Mouse (Mus musculus) limb, embryonic 11.5 days (tissue): ENCODE measurements around the gene Alad. TPM values are rescaled to one million over a fixed set of nuclear protein-coding genes. Genes with fewer than 3 reads are reported as not detected.

Experiments used
- ATAC-seq: fragments of 200-750 bp; cut with Nextera tagmentation; 2 replicates; pipeline ENCODE4 v1.8.0; 2017; ENCODE audit warnings: low read depth; ENCODE audit not compliant: insufficient number of reproducible peaks, low FRiP score, low TSS enrichment
- DNase-seq: peaks from one replicate; pipeline ENCODE4 v3.0.0-alpha.2; 2015; ENCODE audit warnings: low spot score
- H3K27ac ChIP-seq: fragments of 300-500 bp; sonication (generic); replicated peaks from 2 replicates; pipeline ENCODE4 v1.5.1; 2014; ENCODE audit warnings: low read depth, mild to moderate bottlenecking, low read length
- H3K27me3 ChIP-seq: fragments of 300-500 bp; sonication (generic); 2 replicates; pipeline ENCODE4 v1.6.1; 2014; ENCODE audit warnings: mild to moderate bottlenecking, low read length, mixed read lengths; ENCODE audit not compliant: control insufficient read depth, insufficient read depth
- H3K36me3 ChIP-seq: fragments of 300-500 bp; sonication (generic); 2 replicates; pipeline ENCODE4 v1.6.1; 2014; ENCODE audit warnings: mild to moderate bottlenecking, low read length, moderate library complexity, mixed read lengths; ENCODE audit not compliant: control insufficient read depth, insufficient read depth
- H3K4me1 ChIP-seq: fragments of 300-500 bp; sonication (generic); 2 replicates; pipeline ENCODE4 v1.6.1; 2014; ENCODE audit warnings: low read length, mixed read lengths; ENCODE audit not compliant: control insufficient read depth, insufficient read depth
- H3K4me2 ChIP-seq: fragments of 300-500 bp; sonication (generic); 2 replicates; pipeline ENCODE4 v1.6.1; 2014; ENCODE audit warnings: low read depth, mild to moderate bottlenecking, moderate library complexity; ENCODE audit not compliant: severe bottlenecking
- H3K4me3 ChIP-seq: fragments of 300-500 bp; sonication (generic); 2 replicates; pipeline ENCODE4 v1.5.1; 2014; ENCODE audit warnings: low read depth, low read length
- H3K9ac ChIP-seq: fragments of 300-500 bp; sonication (generic); 2 replicates; pipeline ENCODE4 v1.6.1; 2014; ENCODE audit warnings: mild to moderate bottlenecking, low read length
- H3K9me3 ChIP-seq: fragments of 300-500 bp; sonication (generic); 2 replicates; pipeline ENCODE4 v1.6.1; 2016; ENCODE audit warnings: low read length; ENCODE audit not compliant: control insufficient read depth
- WGBS: fragments of 180-500 bp; shearing (Covaris S2); extraction: QIAGEN DNeasy Blood & Tissue Kit; methylation state at CpG from one replicate; pipeline ENCODE4 v1.1.7; 2014; 5-methylcytosine and 5-hydroxymethylcytosine counted together
- polyA plus RNA-seq: library from polyadenylated mRNA; unstranded; fragments of >200 nt; fragmentation: Nextera tagmentation; extraction: Ambion mirVana; gene quantifications from 2 replicates; pipeline ENCODE4 v1.2.1, GENCODE M21; 2014

Alad gene
- polyA plus RNA-seq, 1 experiment from 2014 or later: 95.9 TPM

- DNase-seq (no peak), ATAC-seq (no peak)
- no peaks in the 10 kb centered on the region for H3K27me3 ChIP-seq
- H3K27ac ChIP-seq: no peak overlapping the region
- no peaks in the 10 kb centered on the region for H3K4me1 ChIP-seq
- H3K4me2 ChIP-seq: no peak overlapping the region
- no peak overlapping the region for H3K4me3 ChIP-seq
- no peaks in the 10 kb centered on the region for H3K36me3 ChIP-seq
- no peaks in the 10 kb centered on the region for H3K9me3 ChIP-seq
- H3K9ac ChIP-seq: no peak overlapping the region
- 91% methylated on average over 2 of the region's 2 CpGs for WGBS
Measured at GRCm38 (mm10) chr4:62492682-62493081, 27.0 kb downstream of the Alad start.

DNA sequence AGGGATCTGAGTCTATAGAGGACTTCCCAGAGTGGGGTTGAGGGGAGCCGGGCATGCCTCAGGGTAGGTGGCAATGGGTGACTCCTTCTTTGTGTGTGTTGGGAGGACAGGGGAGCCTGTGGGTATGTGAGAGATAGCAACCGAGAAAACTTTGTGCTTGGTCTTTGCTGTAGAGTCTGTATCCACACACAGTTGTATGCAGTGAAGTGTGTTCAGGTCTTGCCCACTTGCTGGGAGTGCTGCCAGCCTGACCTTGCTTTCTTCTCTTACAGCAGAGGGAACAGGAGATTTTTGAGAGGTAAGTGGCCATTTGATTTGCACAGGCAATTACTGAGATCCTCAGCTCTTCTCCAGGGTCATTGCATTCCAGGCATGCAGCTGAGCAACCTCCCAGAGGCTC, 31.8 kb downstream of the Alad start:
- no peaks in the 10 kb centered on the region for H3K36me3 ChIP-seq
- no peak overlapping the region for H3K27ac ChIP-seq
- DNase-seq (no peak), ATAC-seq (no peak)
- H3K27me3 ChIP-seq: no peaks in the 10 kb centered on the region
- no peak overlapping the region for H3K9ac ChIP-seq
- no peaks in the 10 kb centered on the region for H3K9me3 ChIP-seq
- no peak overlapping the region for H3K4me3 ChIP-seq
- 95% methylated on average over 2 of the region's 2 CpGs for WGBS
- H3K4me2 ChIP-seq: no peak overlapping the region
- no peaks in the 10 kb centered on the region for H3K4me1 ChIP-seq

- DNase-seq (no peak), ATAC-seq (no peak)
- WGBS: 92% methylated on average over 5 of the region's 5 CpGs
- Histone ChIP-seq H3K27ac (no peak overlapping the region), H3K4me3 (no peak overlapping the region), H3K9me3 (no peaks in the 10 kb centered on the region), H3K36me3 (no peaks in the 10 kb centered on the region), H3K4me2 (no peak overlapping the region), H3K9ac (no peak overlapping the region), H3K4me1 (no peaks in the 10 kb centered on the region), H3K27me3 (no peaks in the 10 kb centered on the region)
Measured at GRCm38 (mm10) chr4:62487172-62487571, 32.5 kb downstream of the Alad start.

- WGBS: 89% methylated on average over 15 of the region's 15 CpGs
- Histone ChIP-seq H3K4me1 (no peaks in the 10 kb centered on the region), H3K27ac (no peak overlapping the region), H3K9ac (no peak overlapping the region), H3K36me3 (no peaks in the 10 kb centered on the region), H3K4me2 (no peak overlapping the region), H3K4me3 (no peak overlapping the region), H3K27me3 (peaks cover under 1% of the 10 kb centered on the region; the same call in 1 of the 2 replicates), H3K9me3 (no peaks in the 10 kb centered on the region)
- ATAC-seq (no peak), DNase-seq (no peak)
Measured at GRCm38 (mm10) chr4:62486162-62486696, 33.5 kb downstream of the Alad start.

- Histone ChIP-seq H3K9ac (no peak overlapping the region), H3K27ac (no peak overlapping the region), H3K4me1 (no peaks in the 10 kb centered on the region), H3K9me3 (no peaks in the 10 kb centered on the region), H3K4me2 (no peak overlapping the region), H3K27me3 (peaks cover 6% of the 10 kb centered on the region), H3K4me3 (no peak overlapping the region), H3K36me3 (no peaks in the 10 kb centered on the region)
- DNase-seq: no peak
- 90% methylated on average over 8 of the region's 8 CpGs for WGBS
- no peak for ATAC-seq
Measured at GRCm38 (mm10) chr4:62485450-62486161, 34.1 kb downstream of the Alad start.

- Histone ChIP-seq H3K27me3 (peaks cover 13% of the 10 kb centered on the region), H3K9ac (no peak overlapping the region), H3K4me2 (no peak overlapping the region), H3K4me1 (peaks cover 1% of the 10 kb centered on the region; the same call in 1 of the 2 replicates), H3K27ac (no peak overlapping the region), H3K9me3 (no peaks in the 10 kb centered on the region), H3K36me3 (no peaks in the 10 kb centered on the region), H3K4me3 (no peak overlapping the region)
- DNase-seq (no peak), ATAC-seq (no peak)
- WGBS: 80% methylated on average over 3 of the region's 3 CpGs
Measured at GRCm38 (mm10) chr4:62484928-62485327, 34.8 kb downstream of the Alad start.

DNA sequence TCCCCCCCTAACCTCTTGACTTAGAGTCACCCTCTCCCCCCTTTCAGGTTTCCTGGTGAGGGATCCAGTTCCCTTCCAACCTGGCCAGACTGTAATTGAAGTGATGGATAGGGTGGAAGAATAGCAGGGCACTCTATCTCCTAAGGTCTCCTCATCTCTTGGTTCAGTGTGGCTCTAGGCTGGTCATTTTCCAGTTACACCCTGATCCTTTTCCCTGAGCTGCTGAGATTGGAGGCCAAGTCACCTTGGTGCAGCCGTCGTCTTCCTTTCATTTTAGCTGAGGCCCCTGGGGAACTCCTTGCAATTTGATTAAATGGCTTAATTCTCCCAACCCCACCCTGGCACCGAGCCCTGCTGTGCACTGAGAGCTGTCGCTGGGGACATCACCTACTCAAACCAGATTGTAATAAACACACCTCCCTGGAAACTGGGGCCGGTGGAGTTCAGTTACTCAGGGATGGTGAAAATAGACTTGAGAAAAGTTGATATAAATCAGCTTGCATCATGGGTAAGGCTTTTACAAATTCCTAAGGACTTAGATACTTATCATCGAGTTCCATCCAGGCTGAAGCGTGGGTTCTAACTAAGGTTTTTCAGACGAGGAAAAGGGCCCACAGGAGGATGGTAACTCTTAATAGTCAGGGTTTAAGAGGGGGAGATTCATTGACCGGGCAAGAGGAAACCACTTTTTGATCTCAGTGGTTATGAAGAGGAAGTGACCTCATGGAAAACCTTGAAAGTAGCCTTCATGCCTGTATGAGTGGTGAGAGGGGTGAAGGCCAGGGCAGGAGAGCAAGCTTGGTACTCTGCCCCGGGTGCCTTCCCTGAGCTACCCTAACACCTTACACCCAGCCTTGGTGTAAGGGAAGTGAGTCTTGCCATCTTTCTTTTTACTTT, 38.8 kb downstream of the Alad start:
- no peak for ATAC-seq
- Histone ChIP-seq H3K36me3 (no peaks in the 10 kb centered on the region), H3K4me3 (no peak overlapping the region), H3K4me1 (peaks cover 4% of the 10 kb centered on the region; the same call in 1 of the 2 replicates), H3K9me3 (no peaks in the 10 kb centered on the region), H3K27me3 (peaks cover 16% of the 10 kb centered on the region), H3K27ac (no peak overlapping the region), H3K9ac (no peak overlapping the region), H3K4me2 (no peak overlapping the region)
- no peak for DNase-seq
- 51% methylated on average over 10 of the region's 10 CpGs for WGBS

DNA sequence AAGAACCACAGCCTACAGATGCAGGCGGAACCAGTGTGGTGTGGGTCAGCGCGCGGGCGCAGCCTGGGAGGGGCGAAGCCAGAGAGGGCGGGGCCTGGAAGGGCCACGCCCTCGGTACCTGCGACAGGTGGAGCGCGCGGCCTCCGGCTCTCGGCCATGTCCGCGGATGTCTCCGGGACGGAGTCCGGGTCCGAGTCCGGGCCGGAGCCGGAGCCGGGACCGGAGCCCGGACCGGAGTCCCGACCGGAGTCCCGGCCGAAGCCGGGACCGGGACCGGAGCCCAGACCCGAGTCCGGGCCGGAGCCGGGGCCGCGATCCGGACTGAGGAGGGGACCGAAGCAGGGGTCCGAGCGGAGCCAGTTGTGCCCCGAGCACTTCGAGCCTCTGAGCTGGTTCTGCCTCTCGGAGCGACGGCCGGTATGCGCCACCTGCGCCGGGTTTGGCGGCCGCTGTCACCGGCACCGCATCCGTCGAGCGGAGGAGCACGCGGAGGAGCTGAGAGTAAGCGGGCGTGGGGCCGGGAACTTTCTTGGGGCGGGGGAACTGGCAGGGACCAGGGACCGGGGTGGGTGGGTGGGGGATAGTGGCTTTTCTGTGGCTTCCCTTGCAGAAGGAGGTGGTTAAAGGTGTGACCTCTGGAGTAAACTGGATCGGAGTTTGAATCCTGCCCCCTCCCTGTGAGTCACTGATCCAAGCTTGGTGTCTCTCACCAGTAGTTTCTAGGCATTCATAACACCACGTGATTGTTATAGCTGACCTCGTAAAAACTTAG, 39.6 kb downstream of the Alad start, which contains the start of gene Bspry:
TSS of gene Bspry (plus strand) at position 117 of the 772 bp plus-strand sequence.
- Histone ChIP-seq H3K9ac (no peak within 1 kb of the TSS), H3K9me3 (no peaks in the 10 kb centered on the region), H3K27me3 (peaks cover 16% of the 10 kb centered on the region), H3K4me3 (peak within 1 kb of the TSS; percentile 42), H3K4me1 (peaks cover 4% of the 10 kb centered on the region; the same call in 1 of the 2 replicates), H3K4me2 (peak within 1 kb of the TSS; percentile 71), H3K27ac (no peak within 1 kb of the TSS), H3K36me3 (no peaks in the 10 kb centered on the region)
- ATAC-seq (peak; percentile 67; the same call in 1 of the 2 replicates), DNase-seq (peak; percentile 53)
- WGBS: 2% methylated on average over 70 of the region's 71 CpGs
